Mouse (Mus musculus) ES-E14 (cell line): ENCODE results near the gene Hacd1. TPM values are rescaled to one million over a fixed set of nuclear protein-coding genes. Genes with fewer than 3 reads are reported as not detected.

Experiments
- DNase-seq: peaks from one replicate; pipeline ENCODE4 v3.0.0-alpha.2; 2013; ENCODE audit warnings: low read depth, low spot score
- H3K27ac ChIP-seq: 2 replicates; pipeline ENCODE4 v1.5.1; 2012; ENCODE audit warnings: low read depth, mild to moderate bottlenecking, low read length, moderate library complexity, mixed read lengths; ENCODE audit not compliant: poor library complexity, insufficient read depth, severe bottlenecking
- H3K36me3 ChIP-seq: 2 replicates; pipeline ENCODE4 v1.6.1; 2012; ENCODE audit warnings: mild to moderate bottlenecking, low read length, moderate library complexity, mixed read lengths; ENCODE audit not compliant: control insufficient read depth, poor library complexity, insufficient read depth, severe bottlenecking
- H3K4me1 ChIP-seq, 2 experiments: fragments of 150-350 bp in 1 of 2; sonication (generic) in 1 of 2; 2 replicates each; pipeline ENCODE4 v1.6.1; 2012; ENCODE audit warnings: low read length in 2 of 2, mild to moderate bottlenecking in 1 of 2, mixed read lengths in 1 of 2; ENCODE audit not compliant: control insufficient read depth in 2 of 2, insufficient read depth in 2 of 2, poor library complexity in 1 of 2
- H3K4me3 ChIP-seq, 2 experiments: fragments of 150-350 bp in 1 of 2; sonication (generic) in 1 of 2; 2 replicates each; pipeline ENCODE4 v1.5.1; 2012; ENCODE audit warnings: low read length in 2 of 2, low read depth in 1 of 2, mild to moderate bottlenecking in 1 of 2, mixed read lengths in 1 of 2; ENCODE audit not compliant: insufficient read depth in 1 of 2, poor library complexity in 1 of 2, severe bottlenecking in 1 of 2
- H3K9ac ChIP-seq: 2 replicates; pipeline ENCODE4 v1.6.1; 2012; ENCODE audit warnings: low read depth, mild to moderate bottlenecking, low read length, mixed read lengths; ENCODE audit not compliant: poor library complexity, insufficient read depth, severe bottlenecking
- H3K9me3 ChIP-seq: fragments of 150-350 bp; sonication (generic); 2 replicates; pipeline ENCODE4 v1.6.1; 2012; ENCODE audit warnings: low read depth, mild to moderate bottlenecking, low read length; ENCODE audit not compliant: control insufficient read depth, insufficient read depth
- CHD2 ChIP-seq: IDR thresholded peaks from 2 replicates; pipeline ENCODE4 v1.6.1; 2014; ENCODE audit warnings: mild to moderate bottlenecking, low read depth, low read length, inconsistent platforms
- HCFC1 ChIP-seq: IDR thresholded peaks from 2 replicates; pipeline ENCODE4 v1.6.1; 2012; ENCODE audit warnings: low read length, inconsistent platforms, borderline replicate concordance; ENCODE audit not compliant: insufficient read depth
- MAFK ChIP-seq: IDR thresholded peaks from 2 replicates; pipeline ENCODE4 v1.6.1; 2014; ENCODE audit warnings: mild to moderate bottlenecking, low read depth, low read length, inconsistent platforms; ENCODE audit not compliant: insufficient read depth
- ZC3H11A ChIP-seq: IDR thresholded peaks from 2 replicates; pipeline ENCODE4 v1.6.1; 2012; ENCODE audit warnings: low read depth, mild to moderate bottlenecking, inconsistent platforms, low read length, borderline replicate concordance
- ZNF384 ChIP-seq: IDR thresholded peaks from 2 replicates; pipeline ENCODE4 v1.6.1; 2012; ENCODE audit warnings: low read depth, low read length, inconsistent platforms
- in situ Hi-C, 2 experiments: fragments of 600-800 bp; cut with MboI; formaldehyde crosslinking; loops; one replicate each; pipeline ENCODE4 v1.15.1; 2025; ENCODE audit warnings: low sequenced_read_pairs in 2 of 2, inconsistent platforms in 1 of 2; ENCODE audit not compliant: unreplicated experiment in 2 of 2
- total RNA-seq: library from RNA; depleted of rRNA; stranded (reverse); fragments of 300-350 nt; gene quantifications from 2 replicates; pipeline ENCODE4 v1.2.3, GENCODE M21; 2012

The Hacd1 gene
- total RNA-seq, 1 experiment: 19.9 TPM

- DNase-seq: no peak
- Histone ChIP-seq H3K4me3 (no peak overlapping the region), H3K9me3 (no peaks in the 10 kb centered on the region), H3K36me3 (no peaks in the 10 kb centered on the region), H3K9ac (no peak overlapping the region), H3K27ac (no peak overlapping the region), H3K4me1 (no peaks in the 10 kb centered on the region)
- in situ Hi-C loops: no loop called here
- no peak for TF ChIP-seq ZNF384
- no peak for TF ChIP-seq HCFC1
- TF ChIP-seq MAFK: no peak
- TF ChIP-seq CHD2: no peak
- no peak for TF ChIP-seq ZC3H11A
Measured at GRCm38 (mm10) chr2:13888568-13888967, 167.4 kb downstream of the Hacd1 start.

GRCm38 (mm10) chr2:13857461-13857860 is 198.5 kb downstream of the Hacd1 start:
- in situ Hi-C loops: no loop called here

GRCm38 (mm10) chr2:13855510-13855909 is 200.4 kb downstream of the Hacd1 start:
- Histone ChIP-seq H3K36me3 (no peaks in the 10 kb centered on the region), H3K4me1 (no peaks in the 10 kb centered on the region), H3K4me3 (no peak overlapping the region), H3K27ac (no peak overlapping the region), H3K9ac (no peak overlapping the region), H3K9me3 (no peaks in the 10 kb centered on the region)
- in situ Hi-C loops: no loop called here
- TF ChIP-seq MAFK: no peak
- no peak for TF ChIP-seq HCFC1
- TF ChIP-seq ZC3H11A: peak; percentile 52; the same call in 1 of the 2 replicates
- peak; percentile 24 for DNase-seq

More at GRCm38 (mm10) chr2:13857461-13857860, 198.5 kb downstream of the Hacd1 start:
- H3K4me3 ChIP-seq: no peak overlapping the region
- no peaks in the 10 kb centered on the region for H3K4me1 ChIP-seq
- no peak overlapping the region for H3K9ac ChIP-seq
- TF ChIP-seq HCFC1: no peak
- no peak for TF ChIP-seq ZNF384
- TF ChIP-seq ZC3H11A: no peak
- no peak for TF ChIP-seq CHD2
- TF ChIP-seq MAFK: no peak
- no peaks in the 10 kb centered on the region for H3K9me3 ChIP-seq
- DNase-seq: no peak
- no peak overlapping the region for H3K27ac ChIP-seq
- H3K36me3 ChIP-seq: no peaks in the 10 kb centered on the region

GRCm38 (mm10) chr2:13836310-13836709 is 219.6 kb downstream of the Hacd1 start:
- Histone ChIP-seq H3K9ac (no peak overlapping the region), H3K9me3 (no peaks in the 10 kb centered on the region), H3K36me3 (no peaks in the 10 kb centered on the region), H3K4me3 (no peak overlapping the region), H3K4me1 (no peaks in the 10 kb centered on the region), H3K27ac (no peak overlapping the region)
- in situ Hi-C loops: no loop called here
- no peak for TF ChIP-seq CHD2
- no peak for TF ChIP-seq MAFK
- no peak for TF ChIP-seq ZNF384
- TF ChIP-seq HCFC1: no peak
- no peak for TF ChIP-seq ZC3H11A
- no peak for DNase-seq

GRCm38 (mm10) chr2:13834989-13835388 is 220.9 kb downstream of the Hacd1 start:
- Histone ChIP-seq H3K36me3 (no peaks in the 10 kb centered on the region), H3K4me3 (no peak overlapping the region)

More at GRCm38 (mm10) chr2:13834989-13835388, 220.9 kb downstream of the Hacd1 start:
- no peaks in the 10 kb centered on the region for H3K9me3 ChIP-seq
- no peak for TF ChIP-seq ZNF384
- no peak for TF ChIP-seq MAFK
- TF ChIP-seq HCFC1: no peak
- TF ChIP-seq CHD2: no peak
- TF ChIP-seq ZC3H11A: no peak
- in situ Hi-C loops: no loop called here
- no peaks in the 10 kb centered on the region for H3K4me1 ChIP-seq
- no peak for DNase-seq
- no peak overlapping the region for H3K27ac ChIP-seq
- H3K9ac ChIP-seq: no peak overlapping the region
